Mouse (Mus musculus) R1 (cell line): ENCODE measurements at regions not wholly inside any gene's neighbourhood (a gene's known extent, or its start where the extent isn't known, plus 50 kb on each side); places are given as distances from the start of the nearest gene placed in this dataset.

Source experiments
- DNase-seq: peaks from one replicate; pipeline ENCODE4 v3.0.0-alpha.2; 2018; ENCODE audit warnings: low read depth, low spot score

GRCm38 (mm10) chr13:97308431-97308830 is 67.5 kb downstream of the Enc1 start:
- peak; percentile 76 for DNase-seq
